Mouse (Mus musculus) kidney, adult 8-10 months (tissue): ENCODE measurements around the gene Pih1d1.
A peak's percentile ranks its signal among the peaks of the same experiment; 100 is the strongest.
"Not testable (repeated sequence)": the region's sequence is repeated elsewhere in the genome, so short reads cannot be mapped to it uniquely, and the experiment has no call there.

Experiments
- DNase-seq, 2 experiments: peaks; one replicate each; pipeline ENCODE4 v3.0.0; 2022

Pih1d1 gene

DNA sequence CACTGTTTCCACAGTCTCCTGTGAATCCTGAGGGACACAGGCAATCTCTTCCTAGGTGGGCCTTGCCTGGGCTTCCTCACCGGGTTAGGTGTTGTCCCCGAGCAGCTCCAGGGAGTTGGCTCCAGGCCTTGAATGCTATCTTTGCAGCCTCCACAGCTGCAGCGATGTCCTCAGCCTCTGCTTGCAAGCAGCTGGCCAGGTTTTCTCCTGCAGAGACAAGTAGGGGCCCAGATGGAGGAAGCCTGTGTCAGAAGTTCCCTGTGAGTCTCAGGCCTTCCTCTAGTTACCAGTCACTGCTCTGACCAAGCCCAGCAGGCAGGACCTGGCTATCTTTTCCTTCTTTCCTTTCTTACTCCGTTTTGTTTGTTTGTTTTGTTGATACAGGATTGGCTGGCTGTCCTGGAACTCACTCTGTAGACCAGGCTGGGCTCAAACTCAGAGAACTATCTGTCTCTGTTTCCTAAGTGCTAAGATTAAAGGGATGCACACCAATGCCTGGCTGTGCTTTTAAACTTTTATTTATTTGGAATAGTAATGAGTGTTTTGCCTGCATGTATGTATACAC lies 5.5 kb upstream of the Pih1d1 start:
- DNase-seq, result no peak

GRCm38 (mm10) chr7:45149545-45149944 lies 4.6 kb upstream of the Pih1d1 start:
- no peak for DNase-seq

DNA sequence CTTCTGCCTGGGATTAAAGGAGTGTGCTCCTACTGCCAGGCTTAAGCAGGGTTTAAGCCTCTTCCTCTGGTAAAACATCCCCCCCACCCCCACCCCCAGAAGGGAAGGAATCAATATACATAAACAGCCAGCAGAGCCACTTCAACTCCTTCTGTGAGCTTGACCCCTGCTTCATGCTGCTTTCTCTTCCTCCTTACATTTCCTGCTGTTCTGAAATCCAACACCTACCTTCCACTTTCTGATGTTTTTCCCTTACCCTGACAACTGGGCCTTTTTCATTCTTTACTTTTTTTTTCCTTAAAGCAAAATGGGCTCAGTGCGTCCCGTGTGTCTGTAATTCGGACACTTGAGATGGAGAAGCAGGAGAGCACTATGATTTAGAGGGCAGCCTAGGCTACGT lies 3.8 kb upstream of the Pih1d1 start:
- no peak for DNase-seq

DNA sequence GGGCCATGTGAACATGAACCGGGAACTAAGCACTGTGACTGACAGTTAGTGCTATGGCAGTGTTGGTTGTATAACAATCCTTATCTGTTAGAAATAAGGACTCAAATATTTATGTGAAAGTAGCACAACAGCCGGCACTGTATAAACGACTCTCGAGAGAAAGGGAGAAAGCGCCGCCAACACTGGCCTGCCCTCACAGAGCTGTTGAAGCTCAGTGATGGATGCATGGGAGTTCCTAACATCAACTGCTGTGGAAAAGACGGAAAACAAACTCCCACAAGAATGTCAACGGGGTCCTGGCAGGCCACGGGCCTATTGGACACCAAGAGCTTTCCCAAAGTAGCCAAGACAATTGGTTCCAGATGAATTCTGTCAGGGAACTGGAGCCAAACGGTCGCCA lies 2.8 kb upstream of the Pih1d1 start:
- peak in 1 of 2 experiments; percentile 47 for DNase-seq

DNA sequence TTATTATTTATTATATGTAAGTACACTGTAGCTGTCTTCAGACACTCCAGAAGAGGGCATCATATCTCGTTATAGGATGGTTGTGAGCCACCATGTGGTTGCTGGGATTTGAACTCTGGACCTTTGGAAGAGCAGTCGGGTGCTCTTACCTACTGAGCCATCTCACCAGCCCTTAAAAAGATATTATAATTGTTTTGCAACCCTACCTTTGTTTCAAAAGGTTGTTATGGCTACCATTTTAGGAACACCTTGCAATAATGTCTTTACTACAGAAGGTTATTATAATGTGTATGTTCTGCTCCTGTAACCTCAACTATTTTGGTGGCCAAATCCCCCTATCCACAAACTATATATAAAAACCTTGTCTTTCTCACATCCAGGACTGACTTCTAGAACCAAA lies 1.1 kb upstream of the Pih1d1 start:
- DNase-seq, result not testable (repeated sequence)

DNA sequence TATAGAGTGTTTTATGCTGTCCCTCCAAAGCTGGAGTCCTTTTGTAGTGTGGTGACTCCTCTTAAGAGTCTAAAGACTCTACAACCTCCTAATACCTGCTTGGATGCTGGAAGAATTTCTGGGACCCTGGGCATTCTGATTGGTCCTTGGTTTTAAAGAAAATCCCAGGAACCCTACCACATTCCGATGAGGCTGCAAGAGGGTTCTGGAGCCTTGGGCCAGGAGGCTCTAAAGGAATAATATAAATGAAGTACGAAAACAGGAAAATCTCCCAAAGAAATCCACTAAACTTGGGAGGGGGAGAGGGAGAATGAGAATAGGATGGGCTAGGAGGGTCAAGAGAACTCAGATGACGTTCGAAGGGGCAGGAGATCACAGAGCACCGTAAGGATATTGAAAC lies 517 bp upstream of the Pih1d1 start:
- DNase-seq, result no peak

GRCm38 (mm10) chr7:45154993-45155514 lies 951 bp downstream of the Pih1d1 start:
- peak; percentile 57 to 65 for DNase-seq

- DNase-seq, result no peak
Measured at GRCm38 (mm10) chr7:45155590-45155989, 1.5 kb downstream of the Pih1d1 start.

DNA sequence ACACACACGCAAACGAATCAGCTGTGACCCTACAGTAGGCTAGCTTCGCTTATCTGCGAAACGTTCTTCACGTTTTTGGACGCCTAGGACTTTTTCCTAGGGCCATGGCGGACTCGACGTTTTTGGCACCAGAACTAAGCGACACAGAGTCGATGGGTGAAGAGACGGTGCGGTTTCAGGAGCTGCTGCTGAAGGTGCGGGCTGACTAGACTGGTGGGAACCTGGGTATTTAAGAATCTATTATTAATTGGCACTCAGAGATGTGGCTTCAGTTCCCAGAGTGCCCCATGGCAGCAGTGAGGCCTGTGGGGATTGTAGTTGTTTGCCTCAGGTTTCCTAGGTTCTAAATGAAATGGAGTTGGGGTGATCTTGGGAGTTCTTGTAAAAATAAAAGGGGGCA lies 2.1 kb downstream of the Pih1d1 start:
- DNase-seq, result no peak

DNA sequence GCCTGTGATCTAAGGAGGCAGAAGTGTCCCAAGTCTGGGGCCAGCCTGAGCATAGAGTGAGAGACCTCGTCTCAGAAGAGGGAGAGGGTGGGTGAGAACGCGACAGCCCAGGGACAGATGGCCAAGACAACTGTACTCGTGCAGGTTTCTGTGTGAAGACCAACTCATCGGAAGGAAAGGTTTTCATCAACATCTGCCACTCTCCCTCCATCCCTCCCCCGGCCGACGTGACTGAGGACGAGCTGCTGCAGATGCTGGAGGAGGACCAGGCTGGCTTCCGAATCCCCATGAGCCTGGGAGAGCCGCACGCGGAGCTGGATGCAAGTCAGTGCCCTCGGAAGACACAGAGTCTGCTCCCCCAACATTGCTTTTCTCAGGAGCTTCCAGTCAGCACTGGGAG lies 3.4 kb downstream of the Pih1d1 start:
- no peak for DNase-seq

- DNase-seq, result no peak
Measured at GRCm38 (mm10) chr7:45158991-45159390, 4.9 kb downstream of the Pih1d1 start.

GRCm38 (mm10) chr7:45160316-45160800 lies 6.3 kb downstream of the Pih1d1 start:
- DNase-seq, result no peak

- DNase-seq, result no peak
Measured at GRCm38 (mm10) chr7:45160866-45161265, 6.8 kb downstream of the Pih1d1 start.

- DNase-seq, result peak; percentile 82 to 85
Measured at GRCm38 (mm10) chr7:45161612-45162473, 7.7 kb downstream of the Pih1d1 start.

DNA sequence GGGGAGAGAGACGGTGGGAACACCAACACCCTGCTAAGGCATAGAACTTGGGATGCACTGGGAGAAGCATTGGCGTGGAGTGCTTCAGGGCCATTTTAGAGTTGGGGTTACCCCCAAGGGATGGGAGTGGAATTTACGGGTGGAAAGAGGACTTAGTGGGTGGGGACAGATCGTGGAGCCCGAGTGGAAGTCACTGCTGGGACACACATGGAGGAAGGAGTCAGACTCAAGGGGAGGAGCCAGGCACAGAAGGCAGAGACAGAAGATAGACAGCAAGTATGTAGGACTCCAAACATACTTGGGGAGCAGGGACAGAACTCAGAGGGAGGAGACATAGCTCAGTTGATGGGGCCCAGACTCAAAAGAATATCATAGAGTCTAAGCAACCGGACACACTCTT lies 8.4 kb downstream of the Pih1d1 start:
- DNase-seq, result no peak

DNA sequence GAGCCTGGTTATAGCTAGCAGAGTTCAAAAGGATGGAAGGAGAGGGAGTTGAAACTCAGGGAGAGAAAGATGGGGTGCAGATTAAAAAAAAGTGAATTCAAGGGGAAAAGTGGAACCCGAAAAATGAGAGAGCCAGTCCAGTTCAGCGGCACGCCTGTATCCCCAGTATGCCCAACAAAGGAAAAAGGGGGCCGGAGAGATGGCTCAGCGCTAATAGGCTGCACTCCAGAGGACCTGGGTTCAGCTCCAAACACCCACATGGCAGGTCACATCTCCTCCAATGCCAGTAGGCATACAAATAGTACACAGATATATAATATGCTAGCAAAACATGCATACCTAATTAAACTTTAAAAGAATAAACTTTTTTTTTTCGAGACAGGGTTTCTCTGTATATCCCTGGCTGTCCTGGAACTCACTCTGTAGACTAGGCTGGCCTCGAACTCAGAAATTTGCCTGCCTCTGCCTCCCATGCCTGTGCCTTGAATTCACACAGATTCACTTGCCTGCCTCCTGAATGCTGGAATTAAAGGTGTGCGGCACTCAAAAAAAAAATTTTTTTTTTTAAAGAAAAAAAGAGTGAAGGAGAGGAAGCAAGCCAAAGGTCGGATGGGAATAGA lies 9.0 kb downstream of the Pih1d1 start:
- no peak for DNase-seq

GRCm38 (mm10) chr7:45163735-45164490 lies 9.8 kb downstream of the Pih1d1 start, which contains the start of gene Slc17a7:
Slc17a7 (plus strand) TSS chr7:45163949.
- DNase-seq, result peak in 1 of 2 experiments; percentile 34

- DNase-seq, result no peak
Measured at GRCm38 (mm10) chr7:45164833-45165232, 10.7 kb downstream of the Pih1d1 start.

- DNase-seq, result no peak
Measured at GRCm38 (mm10) chr7:45165701-45166100, 11.6 kb downstream of the Pih1d1 start.

DNA sequence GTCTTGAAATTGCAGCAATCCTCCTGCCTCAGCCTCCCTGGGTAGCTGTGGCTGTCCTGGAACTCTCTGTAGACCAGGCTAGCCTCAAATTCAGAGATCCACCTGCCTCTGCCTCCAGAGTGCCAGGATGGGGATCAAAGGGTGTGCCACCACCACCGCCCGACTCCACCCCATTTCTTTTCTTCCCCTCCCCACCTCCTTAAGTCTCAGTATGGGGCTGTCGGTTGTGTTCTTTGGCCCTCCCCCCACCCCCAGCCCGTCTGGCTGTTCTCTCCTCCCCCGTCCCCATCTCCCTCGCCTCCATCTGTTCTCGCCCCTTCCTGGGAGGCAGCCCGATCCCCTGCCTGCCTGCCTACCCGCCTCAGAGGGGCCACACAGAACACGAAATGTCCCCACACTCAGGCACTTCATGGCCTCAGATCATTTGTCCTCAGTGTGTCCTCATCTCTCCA lies 12.9 kb downstream of the Pih1d1 start:
- no peak for DNase-seq

DNA sequence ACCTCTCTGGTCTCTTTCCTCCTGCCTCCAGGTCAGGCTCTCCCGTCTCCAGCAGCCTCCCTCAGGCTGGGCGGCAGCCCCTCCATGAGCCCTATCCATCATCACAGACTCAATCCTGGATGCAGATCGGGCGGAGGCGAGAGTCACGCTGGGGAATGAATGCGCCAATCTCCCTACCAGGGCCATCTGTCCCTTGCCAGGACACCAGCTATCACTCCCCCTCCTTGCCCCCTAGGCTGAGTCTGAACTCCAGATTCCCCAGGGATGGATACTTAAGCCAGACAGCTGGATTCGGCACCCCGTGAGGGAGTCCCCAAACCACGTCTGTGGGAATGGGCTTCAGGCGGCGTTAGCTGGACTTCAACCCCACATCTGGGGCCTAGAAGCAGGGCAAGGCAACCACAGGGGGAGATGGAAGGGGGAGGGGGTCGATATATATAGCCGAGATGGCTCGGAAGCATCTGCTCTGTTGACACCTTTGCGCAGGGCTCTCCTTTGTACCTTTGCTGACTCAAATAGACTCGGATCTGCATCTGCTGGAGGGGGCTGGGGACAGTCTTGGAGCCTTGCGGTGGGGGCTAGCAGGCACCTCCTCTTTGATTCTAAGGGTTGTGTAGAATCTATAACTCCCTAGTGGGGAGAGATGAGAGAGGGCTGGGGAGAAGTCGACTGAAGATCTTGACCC lies 13.8 kb downstream of the Pih1d1 start:
- no peak for DNase-seq

DNA sequence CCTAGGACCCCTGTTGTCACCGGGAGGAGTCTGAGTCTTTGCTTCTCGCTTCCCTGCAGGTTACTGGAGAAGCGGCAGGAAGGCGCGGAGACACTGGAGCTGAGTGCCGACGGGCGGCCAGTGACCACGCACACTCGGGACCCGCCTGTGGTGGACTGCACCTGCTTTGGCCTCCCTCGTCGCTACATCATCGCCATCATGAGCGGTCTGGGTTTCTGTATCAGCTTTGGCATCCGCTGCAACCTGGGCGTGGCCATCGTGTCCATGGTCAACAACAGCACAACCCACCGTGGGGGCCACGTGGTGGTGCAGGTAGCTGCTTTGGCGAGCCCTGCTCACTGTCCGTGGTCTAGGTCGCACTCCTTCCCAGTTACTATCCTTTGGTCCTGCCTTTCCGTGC lies 14.6 kb downstream of the Pih1d1 start:
- DNase-seq, result no peak
